Mouse (Mus musculus) thymus, adult 18-20 months (tissue): ENCODE data around the gene Tbc1d1.

Source experiments
- DNase-seq, 2 experiments: peaks; one replicate each; pipeline ENCODE4 v3.0.0; 2022; ENCODE audit warnings: mixed read lengths in 2 of 2

Gene Tbc1d1

GRCm38 (mm10) chr5:64160705-64161391 is 4.7 kb downstream of the Tbc1d1 start:
- peak in 1 of 2 experiments; percentile 24 for DNase-seq

GRCm38 (mm10) chr5:64161917-64162316 is 5.8 kb downstream of the Tbc1d1 start:
- DNase-seq, result no peak

GRCm38 (mm10) chr5:64162582-64162981 is 6.5 kb downstream of the Tbc1d1 start:
- no peak for DNase-seq

GRCm38 (mm10) chr5:64164414-64164813 is 8.3 kb downstream of the Tbc1d1 start:
- DNase-seq, result no peak

- DNase-seq, result no peak
Measured at GRCm38 (mm10) chr5:64165826-64166225, 9.7 kb downstream of the Tbc1d1 start.

- DNase-seq, result no peak
Measured at GRCm38 (mm10) chr5:64168990-64169540, 13.0 kb downstream of the Tbc1d1 start.

- no peak for DNase-seq
Measured at GRCm38 (mm10) chr5:64172884-64173283, 16.8 kb downstream of the Tbc1d1 start.

- DNase-seq, result no peak
Measured at GRCm38 (mm10) chr5:64173302-64173701, 17.2 kb downstream of the Tbc1d1 start.

GRCm38 (mm10) chr5:64174429-64174935 is 18.4 kb downstream of the Tbc1d1 start:
- no peak for DNase-seq

- no peak for DNase-seq
Measured at GRCm38 (mm10) chr5:64180548-64180947, 24.4 kb downstream of the Tbc1d1 start.

GRCm38 (mm10) chr5:64183712-64184111 is 27.6 kb downstream of the Tbc1d1 start:
- no peak for DNase-seq

- no peak for DNase-seq
Measured at GRCm38 (mm10) chr5:64185257-64185656, 29.2 kb downstream of the Tbc1d1 start.

GRCm38 (mm10) chr5:64186566-64186965 is 30.5 kb downstream of the Tbc1d1 start:
- DNase-seq, result no peak

GRCm38 (mm10) chr5:64188083-64188648 is 32.1 kb downstream of the Tbc1d1 start:
- no peak for DNase-seq

- DNase-seq, result no peak
Measured at GRCm38 (mm10) chr5:64190892-64191291, 34.8 kb downstream of the Tbc1d1 start.

GRCm38 (mm10) chr5:64193353-64193752 is 37.2 kb downstream of the Tbc1d1 start:
- DNase-seq, result no peak

GRCm38 (mm10) chr5:64196250-64196865 is 40.3 kb downstream of the Tbc1d1 start:
- DNase-seq, result no peak

- no peak for DNase-seq
Measured at GRCm38 (mm10) chr5:64196866-64197321, 40.8 kb downstream of the Tbc1d1 start.

GRCm38 (mm10) chr5:64198624-64199023 is 42.5 kb downstream of the Tbc1d1 start:
- no peak for DNase-seq

GRCm38 (mm10) chr5:64201071-64201470 is 45.0 kb downstream of the Tbc1d1 start:
- DNase-seq, result no peak

- DNase-seq, result peak in 1 of 2 experiments; percentile 25
Measured at GRCm38 (mm10) chr5:64202306-64202705, 46.2 kb downstream of the Tbc1d1 start.

- DNase-seq, result no peak
Measured at GRCm38 (mm10) chr5:64205610-64206009, 49.5 kb downstream of the Tbc1d1 start.

- no peak for DNase-seq
Measured at GRCm38 (mm10) chr5:64206431-64206830, 50.3 kb downstream of the Tbc1d1 start.

- no peak for DNase-seq
Measured at GRCm38 (mm10) chr5:64206875-64207274, 50.8 kb downstream of the Tbc1d1 start.
